Mouse (Mus musculus): ENCODE measurements around the gene Tsc22d3. TPM values are rescaled to one million over a fixed set of nuclear protein-coding genes. Genes with fewer than 3 reads are reported as not detected.

Gene Tsc22d3
- polyA plus RNA-seq, 1 experiment, result 38.4 TPM

DNA sequence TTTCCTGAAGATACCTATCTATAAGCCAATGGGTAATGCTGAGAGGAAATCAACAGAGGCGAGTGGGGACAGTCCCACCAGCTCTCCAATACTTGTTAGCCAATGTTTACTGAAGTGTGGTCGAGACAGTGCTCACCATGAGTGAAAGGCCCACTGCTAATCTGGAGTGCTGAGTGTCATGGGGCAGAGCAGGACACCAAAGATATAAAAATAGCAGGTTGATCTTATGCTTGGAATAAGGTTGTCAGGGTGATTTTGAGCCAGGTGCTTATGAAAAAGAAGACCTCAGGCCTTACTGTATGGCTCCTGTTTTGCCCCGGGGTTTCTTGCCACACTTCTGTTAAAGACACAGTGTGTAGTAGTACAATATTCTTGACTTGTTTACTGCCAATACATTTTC is 20.0 kb downstream of the Tsc22d3 start:
- Histone ChIP-seq H3K4me3 (ENCODE audit: insufficient read depth, low read depth, low read length) (no peak overlapping the region), H3K4me1 (ENCODE audit: control insufficient read depth, insufficient read depth, insufficient read length, low read length) (peaks cover 4% of the 10 kb centered on the region), H3K27ac (replicated peaks; ENCODE audit: low read depth, low read length) (no peak overlapping the region)

DNA sequence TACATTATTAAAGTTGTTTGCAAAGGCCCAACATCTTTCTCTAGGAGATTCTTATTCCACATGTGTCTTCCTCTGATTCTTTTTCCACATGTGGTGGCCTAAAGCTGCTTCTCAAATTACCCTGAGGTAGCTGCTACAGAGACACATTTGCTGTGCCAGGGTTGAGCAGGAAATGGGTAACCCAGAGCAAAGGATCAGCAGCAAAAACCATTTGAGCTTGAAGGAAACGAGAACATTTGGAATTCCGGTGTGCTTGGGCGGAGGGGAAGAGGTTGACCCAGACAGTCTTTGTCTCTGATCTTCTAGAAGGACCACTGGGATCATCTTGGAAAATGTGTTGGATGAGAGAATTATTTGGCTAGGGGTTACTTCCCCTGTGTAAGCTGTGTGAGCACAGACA is 24.8 kb downstream of the Tsc22d3 start:
- H3K4me1 ChIP-seq (ENCODE audit: control insufficient read depth, insufficient read depth, insufficient read length, low read length), result peaks cover 2% of the 10 kb centered on the region; the same call in 1 of the 2 replicates
- 0 out of 2 replicates have a peak overlapping the region, but pooled peaks have one; percentile 51 for H3K27ac ChIP-seq (replicated peaks; ENCODE audit: low read depth, low read length)
- no peak overlapping the region for H3K4me3 ChIP-seq (ENCODE audit: insufficient read depth, low read depth, low read length)

DNA sequence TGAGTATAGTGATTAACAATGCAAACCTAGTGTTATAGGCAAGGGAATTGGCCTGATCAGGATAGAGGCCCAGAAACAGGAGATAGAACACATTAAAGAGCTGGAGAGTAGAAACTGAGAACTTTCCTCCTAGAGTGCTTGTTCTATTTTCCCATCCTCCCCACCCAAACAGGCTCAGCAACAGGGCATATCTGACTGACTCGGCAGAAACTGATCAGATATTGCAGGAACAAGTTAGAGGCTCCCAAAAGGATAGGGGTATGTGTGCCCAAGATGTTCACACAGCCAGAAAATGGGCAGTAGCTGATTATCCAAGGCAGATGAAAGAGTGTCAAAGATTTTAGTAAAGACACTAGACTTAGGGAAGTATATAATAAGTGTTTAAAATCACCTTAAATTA is 25.3 kb downstream of the Tsc22d3 start:
- Histone ChIP-seq H3K27ac (replicated peaks; ENCODE audit: low read depth, low read length) (no peak overlapping the region; the same call in 1 of the 2 replicates), H3K4me3 (ENCODE audit: insufficient read depth, low read depth, low read length) (no peak overlapping the region), H3K4me1 (ENCODE audit: control insufficient read depth, insufficient read depth, insufficient read length, low read length) (peaks cover 2% of the 10 kb centered on the region; the same call in 1 of the 2 replicates)

DNA sequence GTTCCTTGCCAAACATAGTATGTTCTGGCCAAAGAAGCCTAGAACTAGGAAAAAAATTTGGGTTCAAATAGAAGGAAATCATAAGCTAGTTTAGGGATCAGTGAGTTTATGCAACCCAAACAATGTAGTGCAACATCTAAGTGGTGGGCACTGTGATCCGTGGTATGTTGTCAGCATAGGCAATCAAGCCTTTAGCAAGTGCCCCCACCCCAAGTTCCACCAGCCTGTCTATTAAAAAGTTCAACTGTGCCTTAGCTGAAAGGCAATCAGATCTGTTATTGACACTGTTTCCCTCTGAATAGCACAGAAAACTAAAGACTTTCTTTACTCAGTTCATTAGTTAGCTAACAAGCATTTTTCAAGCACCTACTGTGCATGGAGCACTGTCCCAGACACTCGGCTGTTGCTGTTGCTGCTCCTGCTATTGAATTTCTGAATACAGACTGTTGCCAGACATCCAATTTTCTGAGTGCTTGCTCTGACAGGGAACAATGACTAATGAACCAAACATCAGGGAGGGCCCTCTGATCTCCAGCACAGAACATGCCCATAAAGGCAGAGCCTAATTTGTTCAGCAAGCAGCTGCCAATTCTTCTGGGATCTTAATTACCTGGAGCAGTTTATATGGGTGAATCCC is 27.6 kb downstream of the Tsc22d3 start:
- peaks cover 4% of the 10 kb centered on the region for H3K4me1 ChIP-seq (ENCODE audit: control insufficient read depth, insufficient read depth, insufficient read length, low read length)
- no peak overlapping the region for H3K4me3 ChIP-seq (ENCODE audit: insufficient read depth, low read depth, low read length)
- no peak overlapping the region; the same call in 1 of the 2 replicates for H3K27ac ChIP-seq (replicated peaks; ENCODE audit: low read depth, low read length)

DNA sequence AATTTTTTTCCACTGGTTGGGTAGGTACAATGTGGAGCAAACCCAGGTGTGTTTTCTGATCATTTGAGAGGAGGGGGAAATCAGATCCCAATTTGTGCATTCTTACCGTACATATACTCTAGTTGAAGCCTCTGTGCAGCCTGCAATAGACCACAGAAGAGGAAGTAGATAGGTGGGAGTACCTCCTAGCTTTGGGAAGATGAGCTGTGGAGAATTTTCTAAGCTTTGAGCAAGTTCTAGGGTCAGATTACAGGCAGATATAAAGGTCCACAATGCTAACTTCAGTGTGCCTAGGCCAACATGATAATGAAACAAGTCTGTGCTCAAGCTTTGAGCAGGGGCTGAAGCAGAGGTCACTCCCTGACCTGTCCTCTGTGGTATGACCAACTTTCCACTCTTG is 30.9 kb downstream of the Tsc22d3 start:
- H3K27ac ChIP-seq (replicated peaks; ENCODE audit: low read depth, low read length), result no peak overlapping the region
- no peak overlapping the region for H3K4me3 ChIP-seq (ENCODE audit: insufficient read depth, low read depth, low read length)
- H3K4me1 ChIP-seq (ENCODE audit: control insufficient read depth, insufficient read depth, insufficient read length, low read length), result peaks cover 12% of the 10 kb centered on the region

DNA sequence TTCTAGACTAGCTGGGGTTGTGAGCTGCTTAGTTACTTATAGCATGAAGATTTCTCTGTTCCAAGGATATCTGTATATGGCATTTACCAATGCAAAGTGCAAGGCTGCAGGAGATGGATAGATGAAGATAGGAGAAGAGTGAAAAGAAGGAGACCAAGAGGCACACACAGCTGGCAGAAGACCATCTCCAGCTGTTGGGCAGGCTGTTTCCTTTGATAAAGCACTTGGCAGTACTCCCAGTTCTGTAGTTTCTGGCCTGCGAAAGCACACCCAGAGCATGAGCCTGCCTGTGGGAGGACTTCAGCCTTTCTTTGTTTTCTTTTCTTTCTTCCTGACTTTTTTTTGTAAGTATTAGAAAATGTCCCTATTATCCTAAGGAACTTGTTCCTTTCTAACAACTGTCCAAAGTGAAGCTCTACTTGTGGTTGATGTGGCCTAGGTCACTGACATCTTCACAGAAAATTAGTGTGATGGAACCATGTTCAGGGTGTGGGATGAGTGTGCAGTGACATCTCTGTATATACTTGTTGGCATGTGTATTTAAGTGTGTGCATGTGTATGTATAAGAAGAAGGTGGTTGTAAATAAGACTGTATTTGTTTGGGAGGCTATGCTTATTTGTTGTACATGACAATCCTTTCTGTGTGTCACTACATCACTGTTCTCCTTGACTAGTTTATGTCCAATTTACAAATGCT is 32.6 kb downstream of the Tsc22d3 start:
- Histone ChIP-seq H3K4me1 (ENCODE audit: control insufficient read depth, insufficient read depth, insufficient read length, low read length) (peaks cover 12% of the 10 kb centered on the region), H3K4me3 (ENCODE audit: insufficient read depth, low read depth, low read length) (no peak overlapping the region), H3K27ac (replicated peaks; ENCODE audit: low read depth, low read length) (no peak overlapping the region)

- Histone ChIP-seq H3K4me1 (ENCODE audit: control insufficient read depth, insufficient read depth, insufficient read length, low read length) (peaks cover 12% of the 10 kb centered on the region), H3K27ac (replicated peaks; ENCODE audit: low read depth, low read length) (peak overlapping the region; percentile 43), H3K4me3 (ENCODE audit: insufficient read depth, low read depth, low read length) (no peak overlapping the region)
Measured at GRCm38 (mm10) chrX:140565759-140566158, 34.7 kb downstream of the Tsc22d3 start.

DNA sequence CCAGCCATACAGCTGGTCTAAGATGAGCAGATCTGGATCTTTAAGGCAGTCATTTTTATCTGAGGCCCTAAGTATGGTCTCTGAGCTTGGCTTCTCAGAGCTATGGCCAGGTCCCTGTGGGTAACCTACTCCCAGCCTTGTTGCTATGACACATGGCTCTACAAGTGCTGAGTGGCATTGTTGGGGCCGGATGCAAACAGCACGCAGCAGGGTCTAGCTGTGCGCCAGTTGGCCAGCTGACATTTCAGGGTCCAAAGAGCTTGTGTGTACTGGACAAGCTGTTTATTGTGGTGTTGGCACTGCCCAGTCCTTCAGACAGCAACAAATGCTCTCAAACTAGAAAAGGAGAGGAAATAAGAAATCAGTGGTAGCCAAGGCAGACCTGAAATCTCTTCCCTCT is 35.2 kb downstream of the Tsc22d3 start:
- H3K4me3 ChIP-seq (ENCODE audit: insufficient read depth, low read depth, low read length), result no peak overlapping the region
- H3K4me1 ChIP-seq (ENCODE audit: control insufficient read depth, insufficient read depth, insufficient read length, low read length), result peaks cover 12% of the 10 kb centered on the region
- peak overlapping the region; percentile 39 for H3K27ac ChIP-seq (replicated peaks; ENCODE audit: low read depth, low read length)

- H3K4me1 ChIP-seq (ENCODE audit: control insufficient read depth, insufficient read depth, insufficient read length, low read length), result peaks cover 15% of the 10 kb centered on the region
- H3K4me3 ChIP-seq (ENCODE audit: insufficient read depth, low read depth, low read length), result no peak overlapping the region
- peak overlapping the region; percentile 39; the same call in 1 of the 2 replicates for H3K27ac ChIP-seq (replicated peaks; ENCODE audit: low read depth, low read length)
Measured at GRCm38 (mm10) chrX:140564777-140565176, 35.7 kb downstream of the Tsc22d3 start.

DNA sequence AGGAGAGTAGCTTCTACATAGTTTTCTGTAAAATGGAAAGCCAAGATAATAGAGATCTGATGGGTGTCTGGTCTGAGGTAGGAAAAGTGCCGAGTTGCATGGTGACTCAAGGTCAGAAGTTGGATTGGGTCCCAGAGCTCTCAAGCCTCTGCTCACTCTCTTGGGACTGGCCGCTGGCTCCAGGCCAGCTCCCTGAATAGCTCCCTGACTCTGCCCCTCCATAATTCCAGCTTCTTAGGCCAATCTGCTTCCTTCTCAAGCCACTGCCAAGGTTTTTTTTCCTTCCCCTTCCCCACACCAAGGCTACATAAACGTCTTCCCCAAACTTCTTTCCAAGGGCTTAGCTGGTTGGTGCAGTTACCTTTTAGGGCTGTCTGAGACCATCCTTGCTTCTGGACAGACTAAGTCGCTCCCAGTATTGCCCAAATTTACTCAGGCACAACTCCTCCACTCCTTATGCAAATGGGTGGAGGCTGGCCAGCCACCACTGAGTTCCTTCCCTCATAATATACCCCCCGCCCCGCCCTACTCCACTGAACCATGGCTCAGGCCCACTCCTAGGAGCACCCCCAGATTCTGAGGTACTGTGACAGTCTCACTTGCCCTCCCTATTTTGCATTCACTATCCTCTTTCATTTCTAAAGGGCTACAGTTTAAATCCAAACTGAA is 42.1 kb downstream of the Tsc22d3 start:
- H3K4me3 ChIP-seq (ENCODE audit: insufficient read depth, low read depth, low read length), result no peak overlapping the region
- peak overlapping the region; percentile 52; the same call in 1 of the 2 replicates for H3K27ac ChIP-seq (replicated peaks; ENCODE audit: low read depth, low read length)
- peaks cover 17% of the 10 kb centered on the region for H3K4me1 ChIP-seq (ENCODE audit: control insufficient read depth, insufficient read depth, insufficient read length, low read length)

GRCm38 (mm10) chrX:140555965-140556364 is 44.5 kb downstream of the Tsc22d3 start:
- H3K4me3 ChIP-seq (ENCODE audit: insufficient read depth, low read depth, low read length), result no peak overlapping the region
- H3K27ac ChIP-seq (replicated peaks; ENCODE audit: low read depth, low read length), result no peak overlapping the region
- H3K4me1 ChIP-seq (ENCODE audit: control insufficient read depth, insufficient read depth, insufficient read length, low read length), result peaks cover 17% of the 10 kb centered on the region

DNA sequence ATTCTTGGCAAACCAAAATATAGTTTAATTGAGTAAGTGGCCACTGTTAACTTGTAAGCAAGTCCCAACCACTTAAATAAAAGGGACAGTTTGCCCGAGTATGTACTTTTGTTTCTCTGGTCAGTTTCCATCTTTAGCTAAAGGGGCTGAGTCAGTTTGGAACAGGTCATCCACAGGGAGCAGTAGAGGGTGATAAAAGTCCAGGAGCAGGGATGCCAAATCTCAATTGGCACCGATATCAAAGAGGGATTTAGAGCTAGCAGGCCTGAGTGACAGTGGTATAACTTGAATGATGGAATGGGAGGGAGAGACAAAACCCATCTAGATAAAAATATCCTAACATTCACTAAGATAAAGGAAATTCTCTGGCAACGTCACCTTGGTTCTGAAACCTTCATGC is 45.0 kb downstream of the Tsc22d3 start:
- Histone ChIP-seq H3K4me1 (ENCODE audit: control insufficient read depth, insufficient read depth, insufficient read length, low read length) (peaks cover 17% of the 10 kb centered on the region), H3K4me3 (ENCODE audit: insufficient read depth, low read depth, low read length) (no peak overlapping the region), H3K27ac (replicated peaks; ENCODE audit: low read depth, low read length) (no peak overlapping the region)

DNA sequence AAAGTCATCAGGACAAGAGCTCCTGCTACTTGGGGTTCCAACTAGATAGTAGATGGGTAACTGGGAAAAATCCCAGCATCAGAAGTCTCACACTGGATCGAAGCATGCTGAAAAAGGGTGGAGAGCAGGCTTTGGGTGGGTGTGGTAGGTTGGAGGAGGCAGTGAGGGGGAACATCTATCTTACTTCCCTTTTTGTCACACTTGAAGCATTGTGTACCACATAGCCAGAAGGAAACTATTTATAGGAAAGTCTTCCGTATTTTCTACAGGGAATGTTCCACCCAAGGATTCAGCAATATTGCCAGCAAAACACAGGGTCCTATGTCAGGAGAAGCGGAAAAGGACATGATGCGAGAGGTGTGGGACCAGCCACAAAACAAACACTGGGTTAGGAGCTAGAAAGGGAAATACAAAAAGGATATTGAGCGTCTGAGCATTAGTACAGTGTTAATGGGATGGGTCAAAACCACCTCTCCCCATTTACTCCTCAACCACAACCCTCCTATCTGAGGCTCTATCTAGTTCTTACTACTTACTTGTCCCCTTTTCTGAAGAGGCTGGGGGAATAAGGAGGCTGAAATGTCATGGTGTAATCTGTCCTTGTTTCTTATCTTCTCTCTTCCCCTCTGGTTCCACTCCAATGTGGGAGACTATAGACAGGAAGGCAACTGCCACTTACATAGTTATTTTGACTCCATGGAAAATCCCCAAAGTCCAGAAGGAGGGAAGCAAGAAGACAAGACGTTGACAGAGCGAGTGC is 52.6 kb downstream of the Tsc22d3 start:
- Histone ChIP-seq H3K4me3 (ENCODE audit: insufficient read depth, low read depth, low read length) (no peak overlapping the region), H3K4me1 (ENCODE audit: control insufficient read depth, insufficient read depth, insufficient read length, low read length) (no peaks in the 10 kb centered on the region; the same call in 1 of the 2 replicates), H3K27ac (replicated peaks; ENCODE audit: low read depth, low read length) (peak overlapping the region; percentile 56)

DNA sequence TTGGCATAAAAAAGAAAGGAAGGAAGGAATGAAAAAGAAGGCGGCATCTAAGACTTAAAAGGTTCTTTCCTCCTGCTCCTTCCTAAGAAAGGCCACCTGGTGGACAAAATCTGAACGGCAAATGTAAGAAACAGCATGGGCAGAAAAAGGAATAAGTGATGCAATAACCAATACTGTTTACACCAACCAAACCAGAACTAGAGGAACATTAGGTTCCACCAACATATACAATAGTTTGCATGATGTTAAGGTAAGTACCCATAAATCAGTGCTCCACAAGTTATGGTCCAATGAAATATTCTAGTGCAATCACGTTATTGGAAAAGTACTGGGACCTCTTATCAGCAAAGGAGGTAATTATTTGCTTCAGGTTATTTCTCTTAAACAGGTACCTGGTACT is 55.7 kb downstream of the Tsc22d3 start:
- Histone ChIP-seq H3K4me3 (ENCODE audit: insufficient read depth, low read depth, low read length) (no peak overlapping the region), H3K4me1 (ENCODE audit: control insufficient read depth, insufficient read depth, insufficient read length, low read length) (peaks cover 6% of the 10 kb centered on the region; the same call in 1 of the 2 replicates), H3K27ac (replicated peaks; ENCODE audit: low read depth, low read length) (no peak overlapping the region)
